Mouse (Mus musculus) left cerebral cortex, adult 2 months (tissue): Measurements from ENCODE around the gene Ppp3ca. TPM values are rescaled to one million over a fixed set of nuclear protein-coding genes. Genes with fewer than 3 reads are reported as not detected.

Experiments used
- DNase-seq, 2 experiments: peaks; one replicate each; pipeline ENCODE4 v3.0.0; 2021 to 2022; ENCODE audit warnings: low spot score in 2 of 2, mixed read lengths in 1 of 2; ENCODE audit errors: extremely low spot score in 1 of 2
- H3K27ac ChIP-seq: fragments of 200-600 bp; 2 replicates; pipeline ENCODE4 v1.8.1; 2022
- H3K4me3 ChIP-seq: fragments of 200-600 bp; 2 replicates; pipeline ENCODE4 v1.8.1; 2022
- CTCF ChIP-seq: fragments of 200-600 bp; IDR thresholded peaks from 2 replicates; pipeline ENCODE4 v1.8.1; 2022; ENCODE audit warnings: antibody characterized with exemption, mild to moderate bottlenecking, moderate library complexity
- intact Hi-C: fragments of 180-260 bp; cut with DNase I; formaldehyde crosslinking; loops from one replicate; pipeline ENCODE4 v1.15.1; 2025
- total RNA-seq, 2 experiments: library from RNA; stranded (reverse); gene quantifications; 2 replicates each; pipeline ENCODE4 v1.2.3; 2021

The Ppp3ca gene
- total RNA-seq, 2 experiments from 2014 or later = 868 to 887 TPM

GRCm38 (mm10) chr3:136707222-136708019 is 37.5 kb downstream of the Ppp3ca start:
- TF ChIP-seq CTCF = no peak
- Histone ChIP-seq H3K27ac (no peak overlapping the region; the same call in 1 of the 2 replicates), H3K4me3 (no peak overlapping the region)
- intact Hi-C loops = no loop called here
- DNase-seq = no peak

- no peak for DNase-seq
- Histone ChIP-seq H3K27ac (no peak overlapping the region; the same call in 1 of the 2 replicates), H3K4me3 (no peak overlapping the region)
- no peak for TF ChIP-seq CTCF
- intact Hi-C loops = no loop called here
Observed at GRCm38 (mm10) chr3:136708230-136708629, 38.3 kb downstream of the Ppp3ca start.

- no peak overlapping the region for H3K4me3 ChIP-seq
- intact Hi-C loops = no loop called here
- TF ChIP-seq CTCF = no peak
- no peak overlapping the region for H3K27ac ChIP-seq
- DNase-seq = no peak
Observed at GRCm38 (mm10) chr3:136710310-136710906, 40.5 kb downstream of the Ppp3ca start.

- no peak for DNase-seq
- no peak for TF ChIP-seq CTCF
- H3K27ac ChIP-seq = no peak overlapping the region
Observed at GRCm38 (mm10) chr3:136714307-136715039, 44.5 kb downstream of the Ppp3ca start.

GRCm38 (mm10) chr3:136716247-136716646 is 46.3 kb downstream of the Ppp3ca start:
- intact Hi-C loops = no loop called here
- no peak overlapping the region for H3K4me3 ChIP-seq
- no peak for TF ChIP-seq CTCF
- H3K27ac ChIP-seq = no peak overlapping the region
- DNase-seq = no peak

More at GRCm38 (mm10) chr3:136714307-136715039, 44.5 kb downstream of the Ppp3ca start:
- no peak overlapping the region for H3K4me3 ChIP-seq
- intact Hi-C loops = no loop called here

- intact Hi-C loops = no loop called here
- DNase-seq = no peak
Observed at GRCm38 (mm10) chr3:136718412-136718811, 48.5 kb downstream of the Ppp3ca start.

GRCm38 (mm10) chr3:136721241-136721640 is 51.3 kb downstream of the Ppp3ca start:
- Histone ChIP-seq H3K4me3 (no peak overlapping the region), H3K27ac (no peak overlapping the region)
- TF ChIP-seq CTCF = no peak
- intact Hi-C loops = no loop called here
- no peak for DNase-seq

More at GRCm38 (mm10) chr3:136718412-136718811, 48.5 kb downstream of the Ppp3ca start:
- TF ChIP-seq CTCF = no peak
- H3K27ac ChIP-seq = no peak overlapping the region
- no peak overlapping the region for H3K4me3 ChIP-seq

GRCm38 (mm10) chr3:136721804-136722427 is 52.0 kb downstream of the Ppp3ca start:
- DNase-seq = no peak
- intact Hi-C loops = no loop called here
- no peak overlapping the region for H3K4me3 ChIP-seq
- TF ChIP-seq CTCF = no peak
- no peak overlapping the region for H3K27ac ChIP-seq

GRCm38 (mm10) chr3:136722493-136722892 is 52.6 kb downstream of the Ppp3ca start:
- Histone ChIP-seq H3K27ac (no peak overlapping the region), H3K4me3 (no peak overlapping the region)
- no peak for DNase-seq
- no peak for TF ChIP-seq CTCF
- intact Hi-C loops = no loop called here

GRCm38 (mm10) chr3:136725311-136726156 is 55.6 kb downstream of the Ppp3ca start:
- DNase-seq = no peak
- Histone ChIP-seq H3K4me3 (0 out of 2 replicates have a peak overlapping the region, but pooled peaks have one; percentile 9), H3K27ac (peak overlapping the region; percentile 37; the same call in 1 of the 2 replicates)
- no peak for TF ChIP-seq CTCF
- intact Hi-C loops = no loop called here

GRCm38 (mm10) chr3:136727877-136728276 is 58.0 kb downstream of the Ppp3ca start:
- no peak for TF ChIP-seq CTCF
- intact Hi-C loops = no loop called here
- DNase-seq = no peak
- no peak overlapping the region for H3K4me3 ChIP-seq
- no peak overlapping the region for H3K27ac ChIP-seq
